Mouse (Mus musculus) heart, postnatal 14 days (tissue): ENCODE measurements around the gene Rbbp4. TPM values are rescaled to one million over a fixed set of nuclear protein-coding genes. Genes with fewer than 3 reads are reported as not detected.

ENCODE experiments used
- DNase-seq, 2 experiments: peaks; one replicate each; pipeline ENCODE4 v3.0.0; 2021 to 2022
- intact Hi-C: fragments of 180-260 bp; cut with DNase I; formaldehyde crosslinking; loops from one replicate; pipeline ENCODE4 v1.15.1; 2025
- total RNA-seq, 2 experiments: library from RNA; stranded (reverse); gene quantifications; 2 replicates each; pipeline ENCODE4 v1.2.3; 2021

Gene Rbbp4
- total RNA-seq, 2 experiments from 2014 or later = 82.5 to 105 TPM

DNA sequence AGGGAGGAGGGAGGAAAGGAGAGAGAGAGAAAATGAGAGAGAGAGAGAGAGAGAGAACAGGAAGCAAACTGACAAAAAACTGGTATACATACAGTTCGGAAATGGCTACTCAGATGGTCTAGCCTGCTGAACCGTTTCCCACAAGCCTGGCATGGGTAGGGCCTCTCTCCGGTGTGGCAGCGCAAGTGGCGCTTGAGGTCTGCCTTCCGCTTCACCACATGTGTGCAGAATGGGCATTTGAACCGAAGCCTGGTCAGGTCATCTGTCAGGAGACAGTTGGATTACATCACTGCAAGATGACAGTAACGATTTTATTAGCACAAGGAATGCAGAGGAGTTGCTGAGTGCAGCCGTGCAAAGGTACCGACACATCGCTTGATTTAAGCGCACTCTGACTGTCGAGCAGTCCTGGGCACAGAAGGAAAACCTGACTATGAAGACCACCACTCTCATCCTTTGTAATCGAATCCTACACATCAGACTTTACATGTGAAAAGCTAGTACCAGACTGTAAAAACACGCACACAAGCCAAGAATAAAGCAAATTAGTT lies 22.5 kb upstream of the Rbbp4 start:
- DNase-seq = no peak
- intact Hi-C loops = no loop called here

DNA sequence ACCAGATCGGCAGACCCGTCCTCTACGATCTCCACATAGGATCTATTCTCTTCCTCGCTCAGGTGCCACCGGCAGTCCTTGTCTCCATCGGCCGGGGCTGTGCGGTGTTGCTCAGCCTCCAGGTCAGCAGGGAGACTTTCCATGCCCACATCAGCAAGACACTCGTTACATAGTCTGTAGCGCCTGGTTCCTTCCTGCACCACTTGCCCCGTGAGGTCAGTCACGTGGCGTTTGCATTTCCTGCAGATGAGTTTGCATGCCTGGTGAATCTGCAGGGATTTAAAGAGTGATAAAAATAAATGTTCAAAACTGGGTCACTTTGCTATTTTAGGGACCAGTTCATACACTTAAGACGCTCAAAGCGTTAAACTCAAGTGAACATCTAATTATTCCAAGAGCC lies 19.1 kb upstream of the Rbbp4 start:
- intact Hi-C loops = loop anchor here (2.0 kb wide), 1 partner anchor 19 kb away; no protein-coding TSS in a partner anchor
- DNase-seq = no peak

DNA sequence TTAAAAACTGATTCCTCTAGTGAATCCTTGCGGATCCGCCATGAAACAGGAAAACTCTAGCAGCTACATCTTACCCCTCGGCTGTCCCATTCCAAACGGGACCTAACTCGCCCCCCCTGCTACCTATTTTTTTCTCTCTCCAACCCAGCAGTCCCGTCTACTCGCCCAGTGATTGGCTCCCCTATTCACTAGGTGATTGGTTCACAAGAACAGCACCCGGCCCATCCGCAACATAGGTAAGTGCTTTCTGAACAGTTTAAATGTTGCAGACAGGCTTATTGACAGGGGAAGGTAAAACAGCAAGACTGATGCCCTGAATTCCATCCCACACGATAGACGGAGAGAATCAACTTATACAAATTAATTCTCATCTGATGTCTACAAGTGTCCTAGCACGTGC lies 18.0 kb upstream of the Rbbp4 start:
- no peak for DNase-seq
- intact Hi-C loops = no loop called here

DNA sequence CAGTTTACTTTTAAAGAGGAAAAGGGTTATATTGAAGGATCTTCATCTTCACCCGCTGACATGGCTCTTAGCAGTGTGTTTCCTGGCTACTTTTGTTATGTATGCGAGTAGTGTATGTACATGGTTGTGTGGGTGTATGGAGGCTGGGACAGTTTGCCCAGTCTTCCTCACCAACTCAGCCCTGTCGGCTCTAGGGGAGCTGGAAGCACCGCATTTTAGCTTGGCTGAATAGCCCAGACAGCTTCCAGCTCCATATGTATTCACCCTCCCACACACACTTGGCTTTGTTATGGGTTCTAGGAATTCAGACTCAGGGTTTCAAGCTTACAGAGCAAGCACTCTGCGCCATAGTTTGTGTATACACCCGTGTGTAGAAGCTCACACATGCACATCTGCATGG lies 15.9 kb upstream of the Rbbp4 start:
- DNase-seq = no peak
- intact Hi-C loops = no loop called here

DNA sequence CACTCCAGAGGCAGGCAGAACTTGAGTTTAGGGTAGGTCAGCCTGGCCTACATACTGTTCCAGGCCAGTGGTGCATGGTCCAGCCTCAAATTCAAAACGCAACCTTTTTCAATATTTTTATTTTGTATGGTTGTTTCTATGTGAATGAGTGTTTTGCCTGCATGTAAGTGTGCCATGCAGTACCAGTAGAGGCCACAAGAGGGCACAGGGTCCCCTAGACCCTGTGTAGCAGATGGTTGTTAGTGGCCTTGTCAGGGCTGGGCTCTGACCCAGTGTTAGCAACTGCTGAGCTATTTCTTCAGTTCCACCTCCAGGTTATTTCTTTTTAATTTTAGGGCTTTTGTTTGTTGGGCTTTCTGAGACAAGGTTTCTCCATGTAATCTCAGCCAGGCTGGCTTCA lies 15.5 kb upstream of the Rbbp4 start:
- DNase-seq = peak; percentile 77 to 86
- intact Hi-C loops = loop anchor here (1.0 kb wide), 1 partner anchor 105 kb away; no protein-coding TSS in a partner anchor

DNA sequence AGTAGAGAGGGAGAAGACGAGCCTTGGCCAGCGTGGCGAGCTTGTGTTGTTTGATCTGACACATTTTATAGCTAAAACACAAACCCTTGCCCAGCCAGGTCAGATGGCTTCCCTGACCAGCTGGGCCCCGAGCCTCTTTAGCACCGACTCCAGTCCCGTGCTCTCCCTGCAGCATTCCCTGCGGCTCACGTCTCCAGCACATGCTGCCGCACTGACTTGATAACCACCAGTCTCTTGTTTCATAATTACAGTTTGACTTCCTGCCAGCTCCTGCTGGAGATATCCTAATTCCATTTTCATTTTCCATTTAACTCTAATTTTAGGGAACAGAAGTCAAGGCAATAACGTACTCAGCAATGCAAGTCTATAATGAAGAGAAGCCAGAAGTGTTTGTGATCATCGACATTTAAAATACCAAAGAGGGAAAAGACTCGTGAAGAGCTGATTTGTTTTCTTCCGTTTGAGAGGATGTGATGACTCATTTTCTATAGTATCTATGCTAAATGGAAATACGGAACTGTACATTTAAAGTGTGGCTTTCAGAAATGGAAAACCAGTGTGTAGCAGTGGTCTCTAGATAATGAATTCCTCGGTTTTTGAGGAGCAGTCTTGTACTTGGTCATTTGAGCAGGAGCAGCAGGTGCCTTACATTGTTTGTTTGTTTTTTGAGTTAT lies 11.4 kb upstream of the Rbbp4 start:
- intact Hi-C loops = no loop called here
- DNase-seq = peak; percentile 19 to 21

DNA sequence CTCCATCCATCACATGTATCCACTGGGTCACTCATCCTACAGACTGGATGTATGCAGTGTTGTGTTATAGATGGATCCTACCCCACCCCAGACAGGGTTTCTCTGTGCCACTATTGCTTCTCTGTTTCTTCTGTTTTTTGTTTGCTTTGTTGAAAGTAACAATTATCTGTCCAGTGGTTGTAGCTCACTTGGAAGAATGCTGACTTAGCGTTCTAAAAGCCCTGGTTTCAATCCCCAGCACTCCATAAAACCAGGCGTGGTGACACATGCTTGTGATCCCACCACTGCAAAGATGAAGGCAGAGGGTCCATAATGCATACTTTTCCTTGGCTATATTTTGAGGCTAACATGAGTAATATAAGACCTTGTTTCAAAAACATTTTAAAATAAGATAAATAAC lies 7.5 kb upstream of the Rbbp4 start:
- intact Hi-C loops = no loop called here
- DNase-seq = no peak

DNA sequence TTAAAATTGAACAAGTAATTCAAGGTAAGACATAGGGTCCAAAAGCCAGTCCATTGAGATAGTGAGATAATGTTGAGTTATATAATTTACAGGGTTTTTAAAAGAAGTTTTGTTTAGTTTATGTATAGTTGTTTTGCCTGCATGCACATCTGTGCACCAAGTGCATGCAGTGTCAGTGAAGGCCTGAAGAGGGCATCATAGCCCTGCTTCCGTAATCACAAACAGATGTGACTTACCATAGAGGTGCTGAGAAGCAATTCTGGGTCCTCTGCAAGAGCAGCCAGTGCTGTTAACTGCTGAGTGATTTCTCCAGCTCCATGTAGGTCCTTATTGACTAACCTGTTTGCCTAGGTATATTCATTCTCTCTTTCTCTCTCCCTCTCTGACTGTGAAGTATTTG lies 6.7 kb upstream of the Rbbp4 start:
- intact Hi-C loops = no loop called here
- no peak for DNase-seq

DNA sequence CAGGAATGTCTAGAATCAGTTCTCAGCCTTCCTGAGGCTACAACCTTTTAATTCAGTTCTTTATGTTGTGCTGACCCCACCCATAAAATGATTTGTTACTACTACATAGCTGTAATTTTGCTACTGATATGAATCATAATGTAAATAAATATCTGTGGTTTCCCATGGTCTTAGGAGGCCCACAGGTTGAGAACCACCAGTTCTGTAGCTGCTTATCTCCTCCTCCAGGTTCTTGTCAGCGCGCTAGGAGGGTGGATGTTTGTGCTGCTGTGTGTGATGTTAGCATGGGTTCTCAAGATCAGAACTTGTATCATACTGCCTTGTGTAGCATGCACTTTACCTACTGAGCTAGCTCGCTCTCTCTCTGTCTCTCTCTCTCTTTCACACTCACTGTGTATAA lies 4.6 kb upstream of the Rbbp4 start:
- no peak for DNase-seq
- intact Hi-C loops = loop anchor here (5.0 kb wide), 1 partner anchor 268 kb away; no protein-coding TSS in a partner anchor

DNA sequence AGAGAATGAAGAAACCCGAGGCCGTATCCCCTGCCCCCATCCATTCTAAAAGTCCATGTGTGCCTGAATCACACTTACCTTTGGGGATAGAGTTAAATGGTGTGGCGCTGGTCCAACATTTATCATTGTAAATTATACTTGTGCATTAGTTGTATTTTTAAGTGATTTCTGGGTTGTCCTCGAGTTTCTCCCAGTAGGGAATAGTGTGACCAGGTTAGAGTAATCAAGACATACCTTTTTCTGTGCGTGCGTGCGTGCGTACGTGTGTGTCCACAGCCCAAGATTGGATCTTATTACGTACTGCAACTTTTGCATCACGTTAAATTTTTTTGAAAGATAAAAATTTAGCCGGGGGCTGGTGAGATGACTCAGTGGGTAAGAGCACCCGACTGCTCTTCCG lies 1.1 kb upstream of the Rbbp4 start:
- no peak for DNase-seq
- intact Hi-C loops = loop anchor here (5.0 kb wide), 1 partner anchor 271 kb away; no protein-coding TSS in a partner anchor

DNA sequence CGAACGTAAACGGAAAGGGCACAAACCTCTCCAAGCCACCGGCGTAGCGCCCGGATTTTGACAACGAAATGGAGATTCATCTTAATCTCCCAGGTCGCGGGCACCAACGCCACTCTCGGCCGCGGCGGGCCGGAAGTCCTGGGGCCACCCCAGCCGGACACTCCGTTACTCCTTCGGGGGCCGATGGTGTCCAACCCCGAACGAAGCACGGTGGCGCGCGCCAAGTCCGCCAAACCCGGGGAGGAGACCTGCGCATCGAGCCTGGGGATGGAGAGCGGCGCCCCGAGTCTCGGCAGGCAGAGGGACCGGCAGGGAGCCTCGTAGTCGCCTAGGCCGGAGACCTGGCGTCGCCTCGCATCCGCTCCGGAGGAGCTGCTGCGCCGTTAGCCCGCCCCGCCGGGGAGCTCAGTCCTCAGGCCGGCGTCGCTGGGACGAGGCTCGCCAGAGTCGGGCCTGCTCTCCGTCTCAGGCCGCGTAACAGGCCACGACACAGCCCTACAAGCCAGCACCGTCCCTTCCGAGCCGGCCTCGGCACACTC lies 424 bp downstream of the Rbbp4 start:
- intact Hi-C loops = loop anchor here (5.0 kb wide), 1 partner anchor 273 kb away; no protein-coding TSS in a partner anchor
- DNase-seq = no peak

DNA sequence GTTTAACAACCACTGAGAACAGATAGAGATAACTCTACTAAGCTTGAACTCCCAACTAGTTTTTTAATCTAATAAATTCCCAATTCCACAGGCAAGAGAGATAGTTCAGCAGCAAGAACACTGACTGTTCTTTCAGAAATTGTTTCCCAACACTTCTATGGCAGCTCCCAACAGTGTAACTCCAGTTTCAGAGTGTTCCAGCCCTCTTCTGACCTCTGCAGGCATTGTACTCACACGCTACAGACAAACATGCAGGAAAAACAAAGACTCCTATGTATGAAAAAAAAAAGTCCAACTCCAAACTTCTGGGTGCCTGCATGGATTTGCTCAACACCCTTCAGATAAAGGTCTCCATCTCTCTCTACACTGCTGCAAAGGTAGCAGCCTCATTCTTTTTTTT lies 2.3 kb downstream of the Rbbp4 start:
- no peak for DNase-seq
- intact Hi-C loops = no loop called here

DNA sequence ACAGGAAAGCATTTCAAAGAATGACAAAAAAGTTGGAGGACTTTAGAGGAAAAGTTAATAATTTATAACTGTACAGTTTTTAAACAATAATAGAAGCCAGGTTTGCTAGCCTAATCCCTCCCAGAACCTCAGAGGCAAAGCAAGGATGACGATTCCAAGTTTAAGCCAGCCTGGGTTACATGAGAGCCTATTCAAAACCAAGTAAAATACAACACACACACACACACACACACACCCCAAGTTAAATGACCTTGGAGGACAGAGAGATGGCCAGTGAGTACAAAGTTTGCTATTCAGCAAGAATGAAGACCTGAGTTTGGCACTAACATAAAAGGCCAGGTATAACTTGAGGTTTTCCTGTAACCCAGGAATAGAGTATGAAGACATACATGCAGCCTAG lies 9.0 kb downstream of the Rbbp4 start:
- DNase-seq = no peak
- intact Hi-C loops = no loop called here

DNA sequence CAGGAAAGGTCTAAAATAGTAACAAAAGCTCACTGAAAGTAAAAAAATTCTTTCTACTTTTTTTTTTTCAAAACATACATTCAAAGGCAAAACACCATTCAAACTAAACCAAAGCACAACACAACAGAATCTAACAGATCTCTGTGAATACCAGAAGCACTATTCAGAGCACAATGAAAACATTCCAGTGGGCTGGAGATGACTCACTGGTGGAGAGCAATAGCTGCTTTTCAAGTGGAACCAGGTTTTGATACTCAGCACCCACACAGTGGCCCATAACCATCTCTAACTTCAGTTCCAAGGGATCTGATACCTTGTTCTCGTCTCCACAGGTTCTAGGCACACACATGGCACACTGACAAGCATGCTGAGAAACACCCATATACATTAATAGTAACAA lies 10.4 kb downstream of the Rbbp4 start:
- DNase-seq = no peak

DNA sequence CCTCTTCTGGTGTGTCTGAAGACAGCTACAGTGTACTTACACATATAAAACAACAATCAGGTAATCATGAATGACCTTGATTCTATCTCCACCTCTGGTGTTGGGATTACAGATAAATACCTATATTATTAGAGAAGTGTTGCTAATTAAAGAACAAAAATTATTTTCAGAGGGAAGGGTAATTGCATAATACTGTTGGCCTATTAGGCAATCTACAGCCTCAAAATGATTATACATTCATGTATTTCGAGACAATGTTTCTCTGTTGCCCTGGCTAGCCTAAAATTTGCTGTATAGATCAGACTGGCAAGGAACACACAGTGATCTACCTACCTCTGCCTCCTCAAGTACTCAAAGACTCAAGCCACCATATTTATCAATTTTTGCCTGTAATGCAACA lies 11.7 kb downstream of the Rbbp4 start:
- intact Hi-C loops = no loop called here
- no peak for DNase-seq

More for the DNA sequence above, 10.4 kb downstream of the Rbbp4 start:
- intact Hi-C loops = no loop called here

DNA sequence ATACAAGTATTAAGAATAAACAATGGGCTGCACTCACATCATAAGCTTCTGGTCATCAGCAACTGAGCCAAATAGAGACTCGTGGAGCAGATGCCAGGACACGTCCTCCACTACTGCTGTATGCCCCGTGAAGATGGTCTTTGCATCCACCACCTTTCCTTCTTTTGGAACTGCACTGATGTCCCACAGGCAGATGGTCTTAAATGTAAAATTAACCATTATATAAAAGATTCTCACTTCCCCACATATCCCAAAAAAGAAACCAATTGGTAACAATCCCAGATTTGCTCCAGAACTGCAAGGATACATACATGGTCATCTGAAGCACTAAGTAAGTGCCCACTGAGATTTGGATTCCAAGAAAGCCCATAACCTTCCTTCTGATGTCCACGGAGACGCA lies 13.1 kb downstream of the Rbbp4 start:
- intact Hi-C loops = no loop called here
- no peak for DNase-seq

DNA sequence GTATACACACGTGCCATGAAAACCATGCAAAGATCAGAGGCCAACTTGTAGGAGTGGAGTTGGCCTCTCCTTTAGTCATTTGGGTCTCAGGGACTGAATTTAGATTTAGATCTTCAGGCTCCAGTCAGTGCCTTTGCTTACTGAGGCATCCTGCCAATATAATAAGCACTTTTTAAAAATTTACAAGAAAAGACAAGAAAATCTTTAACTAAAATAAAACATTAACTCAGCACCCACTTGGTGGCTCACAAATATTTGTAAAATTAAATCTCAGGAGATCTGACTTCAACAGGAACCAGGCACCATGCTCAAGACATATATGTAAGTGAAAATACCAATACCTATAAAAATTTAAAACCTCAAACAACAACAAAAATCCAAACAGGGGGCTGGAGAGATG lies 14.3 kb downstream of the Rbbp4 start:
- no peak for DNase-seq
- intact Hi-C loops = no loop called here

DNA sequence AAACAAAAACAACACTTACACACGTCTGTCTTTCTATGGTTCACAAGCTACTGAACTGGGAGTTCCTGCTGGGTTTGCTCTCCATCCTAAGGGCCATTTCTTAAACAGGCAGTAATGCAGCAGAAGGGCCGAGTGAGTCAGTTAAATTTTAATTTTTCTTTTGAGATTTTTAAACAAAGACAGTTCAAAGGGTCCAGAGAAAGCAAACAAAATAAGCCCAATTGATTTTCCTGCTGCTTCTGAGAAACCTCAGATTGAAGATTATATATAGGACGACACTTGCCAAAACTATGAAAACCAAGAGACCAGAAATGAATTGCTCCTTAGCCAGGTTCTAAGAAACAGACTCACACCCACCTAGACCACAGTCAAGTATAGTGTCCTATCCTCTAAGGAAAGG lies 21.3 kb downstream of the Rbbp4 start:
- no peak for DNase-seq
- intact Hi-C loops = no loop called here

DNA sequence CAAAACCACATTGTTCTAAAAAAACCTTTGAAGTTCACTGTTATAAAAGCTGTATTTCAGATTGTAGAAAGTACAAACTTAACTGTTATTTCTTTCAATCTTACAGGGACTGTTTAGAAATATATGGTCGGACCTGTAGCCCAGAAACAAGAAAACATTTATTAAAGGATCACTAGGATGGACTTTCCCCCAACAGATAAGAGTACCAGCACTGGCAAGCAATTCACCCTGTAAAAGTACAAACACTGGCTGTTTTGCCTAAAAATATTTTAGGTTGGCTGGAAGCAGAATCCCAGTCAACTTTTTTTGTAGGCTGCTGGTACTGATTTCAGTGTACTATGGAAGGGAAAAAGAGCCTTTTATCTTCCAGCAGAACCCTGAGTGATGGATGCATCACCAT lies 27.2 kb downstream of the Rbbp4 start:
- DNase-seq = no peak
- intact Hi-C loops = no loop called here

DNA sequence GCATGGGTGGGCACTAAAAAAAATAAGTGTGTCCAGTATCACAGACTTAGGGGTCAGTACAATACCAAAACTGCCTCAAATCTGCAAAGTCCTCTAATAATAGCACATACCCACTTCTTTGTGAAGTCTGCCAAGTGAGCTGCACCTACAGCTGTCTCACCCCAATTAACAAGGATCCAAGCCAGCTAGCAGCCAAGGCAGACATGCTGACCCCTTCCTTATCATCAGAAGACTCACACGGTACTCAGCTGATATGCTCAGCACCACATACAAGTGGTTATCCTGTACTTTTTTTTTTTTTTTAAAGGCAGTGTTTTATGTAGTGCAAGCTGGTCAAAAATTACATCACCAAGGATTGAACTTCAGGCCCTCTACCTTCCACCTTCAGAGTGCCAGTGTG lies 30.9 kb downstream of the Rbbp4 start:
- intact Hi-C loops = no loop called here
- DNase-seq = no peak

DNA sequence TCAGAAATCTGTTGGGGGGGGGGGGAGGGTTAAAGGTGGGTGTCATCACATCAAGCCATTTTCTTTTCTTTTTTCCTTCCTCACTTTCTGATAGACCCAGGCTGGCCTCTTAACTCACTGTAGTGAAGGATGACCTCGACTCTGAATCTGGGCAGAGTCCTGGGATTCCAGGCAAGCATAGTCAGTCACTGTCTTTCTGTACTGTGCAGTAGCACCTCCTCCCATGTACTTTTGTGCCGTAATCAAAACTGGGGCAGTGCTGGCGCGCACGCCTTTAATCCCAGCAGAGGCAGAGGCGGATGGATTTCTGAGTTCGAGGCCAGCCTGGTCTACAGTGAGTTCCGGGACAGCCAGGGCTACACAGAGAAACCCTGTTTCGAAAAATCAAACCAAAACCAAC lies 31.4 kb downstream of the Rbbp4 start:
- intact Hi-C loops = no loop called here
- no peak for DNase-seq

DNA sequence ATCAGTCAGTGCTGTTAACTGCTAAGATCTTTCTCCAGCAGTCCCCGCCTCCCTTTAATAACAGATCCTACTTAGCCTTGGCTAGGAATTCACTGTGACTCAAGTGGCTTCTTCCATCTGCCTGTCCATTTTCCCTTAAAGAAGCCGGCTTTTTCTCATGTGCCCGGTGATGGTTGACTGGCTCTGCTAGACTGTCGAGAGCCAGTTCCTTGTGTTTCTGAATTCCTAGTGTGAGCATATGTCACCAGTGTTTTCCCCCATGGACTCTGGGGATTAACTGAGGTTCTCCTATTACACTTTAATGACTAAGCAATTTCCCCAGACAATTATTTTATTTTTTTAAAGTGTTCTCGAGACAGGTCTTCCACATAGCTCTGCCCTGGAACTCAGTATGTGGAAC lies 31.8 kb downstream of the Rbbp4 start:
- DNase-seq = no peak
- intact Hi-C loops = no loop called here
